Mouse (Mus musculus) gastrocnemius, postnatal 4 days (tissue): ENCODE measurements around the gene Htra3. TPM values are rescaled to one million over a fixed set of nuclear protein-coding genes. Genes with fewer than 3 reads are reported as not detected.

ENCODE experiments used
- DNase-seq, 2 experiments: peaks; one replicate each; pipeline ENCODE4 v3.0.0; 2021 to 2022; ENCODE audit warnings: low spot score in 2 of 2, mixed read lengths in 2 of 2
- total RNA-seq, 2 experiments: library from RNA; stranded (reverse); gene quantifications; 2 replicates each; pipeline ENCODE4 v1.2.3; 2021

The Htra3 gene
- total RNA-seq, 2 experiments from 2014 or later = 97.0 to 102 TPM

- peak in 1 of 2 experiments; percentile 55 for DNase-seq
These were observed 23.1 kb upstream of the Htra3 start for GRCm38 (mm10) chr5:35702582-35703140.

GRCm38 (mm10) chr5:35701042-35701441 is 21.5 kb upstream of the Htra3 start:
- DNase-seq = peak; percentile 71 to 79

GRCm38 (mm10) chr5:35695815-35696214 is 16.2 kb upstream of the Htra3 start:
- no peak for DNase-seq

- DNase-seq = no peak
These were observed 14.1 kb upstream of the Htra3 start for GRCm38 (mm10) chr5:35693638-35694037.

GRCm38 (mm10) chr5:35691246-35691645 is 11.7 kb upstream of the Htra3 start:
- DNase-seq = no peak

- no peak for DNase-seq
These were observed 11.0 kb upstream of the Htra3 start for GRCm38 (mm10) chr5:35690485-35691165.

GRCm38 (mm10) chr5:35689374-35689773 is 9.8 kb upstream of the Htra3 start:
- DNase-seq = no peak

GRCm38 (mm10) chr5:35688851-35689250 is 9.3 kb upstream of the Htra3 start:
- no peak for DNase-seq

- DNase-seq = no peak
These were observed 7.5 kb upstream of the Htra3 start for GRCm38 (mm10) chr5:35687098-35687497.

GRCm38 (mm10) chr5:35686336-35686735 is 6.8 kb upstream of the Htra3 start:
- no peak for DNase-seq

GRCm38 (mm10) chr5:35685079-35685478 is 5.5 kb upstream of the Htra3 start:
- DNase-seq = no peak

- peak; percentile 56 to 66 for DNase-seq
These were observed 1.4 kb upstream of the Htra3 start for GRCm38 (mm10) chr5:35680958-35681357.

- DNase-seq = no peak
These were observed 2.6 kb downstream of the Htra3 start for GRCm38 (mm10) chr5:35676964-35677363.

- no peak for DNase-seq
These were observed 5.5 kb downstream of the Htra3 start for GRCm38 (mm10) chr5:35674081-35674555.

GRCm38 (mm10) chr5:35673086-35673485 is 6.5 kb downstream of the Htra3 start:
- peak; percentile 61 to 85 for DNase-seq

- DNase-seq = no peak
These were observed 7.0 kb downstream of the Htra3 start for GRCm38 (mm10) chr5:35672581-35672980.

GRCm38 (mm10) chr5:35671474-35671891 is 8.1 kb downstream of the Htra3 start:
- peak; percentile 54 to 87 for DNase-seq

- no peak for DNase-seq
These were observed 9.2 kb downstream of the Htra3 start for GRCm38 (mm10) chr5:35670412-35670801.

- no peak for DNase-seq
These were observed 9.7 kb downstream of the Htra3 start for GRCm38 (mm10) chr5:35669747-35670411.

GRCm38 (mm10) chr5:35666152-35666551 is 13.4 kb downstream of the Htra3 start:
- no peak for DNase-seq

- no peak for DNase-seq
These were observed 17.5 kb downstream of the Htra3 start for GRCm38 (mm10) chr5:35662021-35662545.

- no peak for DNase-seq
These were observed 18.4 kb downstream of the Htra3 start for GRCm38 (mm10) chr5:35661210-35661609.
